Mouse (Mus musculus) intestine, postnatal 0 days (tissue): ENCODE data around the gene D030056L22Rik. TPM values are rescaled to one million over a fixed set of nuclear protein-coding genes. Genes with fewer than 3 reads are reported as not detected.

Source experiments
- ATAC-seq: fragments of 200-750 bp; cut with Nextera tagmentation; 2 replicates; pipeline ENCODE4 v1.8.0; 2017; ENCODE audit warnings: mild to moderate bottlenecking, moderate TSS enrichment, moderate library complexity
- H3K27ac ChIP-seq: fragments of 300-500 bp; sonication (generic); 2 replicates; pipeline ENCODE4 v1.5.1; 2014; ENCODE audit warnings: mild to moderate bottlenecking, low read depth, low read length, moderate library complexity
- H3K27me3 ChIP-seq: fragments of 300-500 bp; sonication (generic); replicated peaks from 2 replicates; pipeline ENCODE4 v1.6.1; 2014; ENCODE audit warnings: low read length, mixed read lengths; ENCODE audit not compliant: control insufficient read depth, insufficient read depth
- H3K36me3 ChIP-seq: fragments of 300-500 bp; sonication (generic); 2 replicates; pipeline ENCODE4 v1.6.1; 2014; ENCODE audit warnings: mild to moderate bottlenecking, moderate library complexity; ENCODE audit not compliant: control insufficient read depth, insufficient read depth
- H3K4me1 ChIP-seq: fragments of 300-500 bp; sonication (generic); replicated peaks from 2 replicates; pipeline ENCODE4 v1.6.1; 2014; ENCODE audit warnings: antibody characterized with exemption, low read length, mixed read lengths; ENCODE audit not compliant: control insufficient read depth, insufficient read depth
- H3K4me2 ChIP-seq: fragments of 300-500 bp; sonication (generic); replicated peaks from 2 replicates; pipeline ENCODE4 v1.6.1; 2014; ENCODE audit warnings: low read depth, mild to moderate bottlenecking, moderate library complexity
- H3K4me3 ChIP-seq: fragments of 300-500 bp; sonication (generic); 2 replicates; pipeline ENCODE4 v1.5.1; 2014; ENCODE audit warnings: low read depth, low read length
- H3K9ac ChIP-seq: fragments of 300-500 bp; sonication (generic); 2 replicates; pipeline ENCODE4 v1.6.1; 2014; ENCODE audit warnings: mild to moderate bottlenecking, low read depth, low read length
- H3K9me3 ChIP-seq: fragments of 300-500 bp; sonication (generic); 2 replicates; pipeline ENCODE4 v1.6.1; 2016; ENCODE audit warnings: mixed run types; ENCODE audit not compliant: control insufficient read depth
- CTCF ChIP-seq: sonication (generic); IDR thresholded peaks from 2 replicates; pipeline ENCODE4 v1.5.1; 2016; ENCODE audit warnings: low read depth, mild to moderate bottlenecking, control low read depth, antibody characterized with exemption, moderate library complexity
- WGBS: fragments of 180-500 bp; shearing (Covaris S2); extraction: QIAGEN DNeasy Blood & Tissue Kit; methylation state at CpG from one replicate; pipeline ENCODE4 v1.1.7; 2014; 5-methylcytosine and 5-hydroxymethylcytosine counted together
- polyA plus RNA-seq: library from polyadenylated mRNA; unstranded; fragments of >200 nt; fragmentation: Nextera tagmentation; extraction: Ambion mirVana; gene quantifications from 2 replicates; pipeline ENCODE4 v1.2.1, GENCODE M21; 2015

The D030056L22Rik gene
- polyA plus RNA-seq, 1 experiment from 2014 or later = 11.3 TPM

DNA sequence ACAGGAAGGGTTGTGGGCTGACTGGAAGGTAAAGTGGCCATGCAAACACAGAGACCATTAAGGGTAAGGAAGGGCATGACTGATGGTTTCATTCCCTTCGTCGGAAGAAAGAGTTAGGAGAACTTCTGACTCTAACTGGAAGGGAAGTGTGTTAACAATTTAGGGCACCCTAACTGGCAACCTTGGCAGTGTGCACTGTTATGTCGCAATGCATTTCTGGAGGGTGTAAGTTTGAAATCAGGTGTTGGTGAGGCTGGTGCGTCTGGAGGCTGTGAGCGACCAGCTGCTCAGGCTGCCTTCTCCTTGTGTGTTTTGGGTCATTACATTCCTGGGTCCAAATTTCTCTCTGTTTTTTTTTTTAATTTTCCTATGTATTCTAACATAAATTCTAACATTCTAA lies 31.0 kb downstream of the D030056L22Rik start:
- WGBS = 77% methylated on average over 5 of the region's 5 CpGs
- no peaks in the 10 kb centered on the region for H3K36me3 ChIP-seq
- H3K9me3 ChIP-seq = no peaks in the 10 kb centered on the region
- H3K4me3 ChIP-seq = no peak overlapping the region
- no peak for ATAC-seq
- TF ChIP-seq CTCF = no peak
- H3K4me2 ChIP-seq = no peak overlapping the region
- no peak overlapping the region for H3K9ac ChIP-seq
- no peak overlapping the region for H3K27ac ChIP-seq
- 0 out of 2 replicates have a peak, but pooled peaks cover 8% of the 10 kb centered on the region for H3K27me3 ChIP-seq
- H3K4me1 ChIP-seq = no peaks in the 10 kb centered on the region

DNA sequence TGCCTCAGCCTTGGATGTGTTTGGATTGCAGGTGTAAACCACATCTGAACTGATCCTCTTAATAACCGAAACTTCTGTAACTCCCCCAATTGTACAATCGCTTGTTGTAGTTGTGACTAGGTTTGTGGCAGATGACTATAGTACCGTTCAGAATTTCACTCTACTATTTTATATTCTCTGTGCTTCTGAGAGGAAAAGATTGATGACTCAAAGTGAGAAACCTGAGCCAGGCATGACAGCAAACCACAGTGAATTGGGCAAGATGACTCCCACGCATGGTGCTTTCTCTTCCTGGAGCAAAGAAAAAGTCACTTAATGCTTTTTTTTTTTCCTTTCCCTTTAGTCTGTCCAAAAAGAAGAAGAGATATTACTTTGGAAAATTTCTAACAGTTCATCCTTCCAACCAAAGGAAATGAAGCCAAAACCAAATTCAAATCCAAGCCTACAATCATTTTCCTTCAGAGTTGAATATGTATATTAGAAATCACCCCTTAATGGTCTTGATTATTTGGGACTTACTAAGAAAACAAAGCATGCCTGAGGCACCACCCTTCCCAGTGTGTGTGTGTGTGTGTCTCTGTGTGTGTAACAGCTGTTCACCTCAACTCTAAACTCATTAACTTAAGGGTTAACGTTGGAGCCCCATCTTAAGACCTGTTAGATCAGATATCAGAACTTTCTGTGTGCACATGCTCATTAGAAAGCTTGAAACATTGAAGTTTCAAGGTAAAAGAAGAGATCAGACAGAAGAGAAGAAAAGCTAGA lies 33.8 kb downstream of the D030056L22Rik start:
- 88% methylated on average over 5 of the region's 5 CpGs for WGBS
- ATAC-seq = no peak
- Histone ChIP-seq H3K27ac (no peak overlapping the region), H3K36me3 (no peaks in the 10 kb centered on the region), H3K4me3 (no peak overlapping the region), H3K9me3 (no peaks in the 10 kb centered on the region), H3K4me1 (no peaks in the 10 kb centered on the region), H3K9ac (no peak overlapping the region), H3K27me3 (0 out of 2 replicates have a peak, but pooled peaks cover 8% of the 10 kb centered on the region), H3K4me2 (no peak overlapping the region)
- TF ChIP-seq CTCF = no peak

DNA sequence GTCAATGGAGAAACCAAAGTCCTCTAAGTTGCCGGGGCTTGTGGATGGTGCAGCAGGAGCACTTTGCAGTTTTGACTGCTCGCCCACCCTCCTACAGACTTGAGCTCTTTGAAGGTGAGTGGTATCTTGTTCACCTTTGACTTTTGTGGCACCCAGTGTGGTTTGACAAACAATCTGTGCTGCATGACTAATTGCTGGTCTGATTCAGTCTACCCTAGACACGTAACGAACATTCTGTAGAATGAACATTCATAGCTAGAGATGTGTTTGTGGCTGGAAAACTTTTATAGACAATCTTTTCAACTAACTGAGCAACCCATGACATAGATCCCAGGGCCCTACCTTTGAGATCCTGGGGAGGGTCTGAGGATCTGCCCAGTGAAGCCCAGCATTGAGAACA lies 34.4 kb downstream of the D030056L22Rik start:
- Histone ChIP-seq H3K4me2 (no peak overlapping the region), H3K4me1 (no peaks in the 10 kb centered on the region), H3K9me3 (no peaks in the 10 kb centered on the region), H3K36me3 (no peaks in the 10 kb centered on the region), H3K27me3 (0 out of 2 replicates have a peak, but pooled peaks cover 5% of the 10 kb centered on the region), H3K9ac (no peak overlapping the region), H3K4me3 (no peak overlapping the region), H3K27ac (no peak overlapping the region)
- 89% methylated on average over 4 of the region's 4 CpGs for WGBS
- no peak for TF ChIP-seq CTCF
- ATAC-seq = no peak

DNA sequence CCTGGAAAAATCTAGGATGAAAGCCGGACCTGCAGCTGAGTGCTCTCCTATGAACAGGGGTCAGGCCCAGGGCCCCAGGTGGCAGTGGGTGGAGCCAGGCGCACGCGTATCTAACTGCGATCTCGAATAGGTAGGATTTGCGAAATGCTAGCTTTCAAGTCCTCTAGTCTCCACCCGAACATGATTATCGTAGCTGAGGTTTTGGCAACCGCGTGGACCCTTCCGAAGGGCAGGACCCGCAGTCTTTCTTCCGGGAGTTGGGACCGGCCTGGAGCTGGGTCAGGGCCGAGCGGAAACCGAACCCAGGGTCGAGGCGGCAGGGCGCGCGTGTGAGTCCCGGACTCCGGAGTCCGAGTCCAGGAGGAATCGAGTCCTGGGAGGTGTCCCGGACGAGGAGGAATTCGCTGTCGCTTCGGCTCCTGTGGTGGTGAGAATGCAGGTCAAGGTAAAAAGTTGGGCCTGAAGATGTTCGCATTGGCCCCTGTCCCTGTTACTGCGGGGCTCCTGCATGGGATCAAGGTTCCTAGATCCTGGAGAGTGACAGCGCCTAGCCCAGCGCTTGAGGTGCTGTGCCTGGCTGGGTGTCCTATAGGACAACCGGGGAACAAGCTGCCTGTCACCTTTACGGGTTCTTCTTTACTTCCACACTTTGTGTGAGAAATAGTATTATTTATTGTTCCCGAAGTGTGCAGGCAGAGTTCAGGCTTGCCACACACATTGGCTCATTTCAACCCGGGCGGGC lies 36.8 kb downstream of the D030056L22Rik start, which contains the start of gene Trpm6:
Gene Trpm6 (plus strand): TSS at position 386 of the 742 bp plus-strand sequence.
- peak; percentile 22; the same call in 1 of the 2 replicates for ATAC-seq
- Histone ChIP-seq H3K9me3 (no peaks in the 10 kb centered on the region), H3K27ac (no peak within 1 kb of the TSS), H3K4me3 (peak within 1 kb of the TSS; percentile 35), H3K4me1 (no peaks in the 10 kb centered on the region), H3K27me3 (no peaks in the 10 kb centered on the region), H3K4me2 (peak within 1 kb of the TSS; percentile 65), H3K36me3 (no peaks in the 10 kb centered on the region), H3K9ac (no peak within 1 kb of the TSS)
- no peak for TF ChIP-seq CTCF
- WGBS = 5% methylated on average over 41 of the region's 41 CpGs

DNA sequence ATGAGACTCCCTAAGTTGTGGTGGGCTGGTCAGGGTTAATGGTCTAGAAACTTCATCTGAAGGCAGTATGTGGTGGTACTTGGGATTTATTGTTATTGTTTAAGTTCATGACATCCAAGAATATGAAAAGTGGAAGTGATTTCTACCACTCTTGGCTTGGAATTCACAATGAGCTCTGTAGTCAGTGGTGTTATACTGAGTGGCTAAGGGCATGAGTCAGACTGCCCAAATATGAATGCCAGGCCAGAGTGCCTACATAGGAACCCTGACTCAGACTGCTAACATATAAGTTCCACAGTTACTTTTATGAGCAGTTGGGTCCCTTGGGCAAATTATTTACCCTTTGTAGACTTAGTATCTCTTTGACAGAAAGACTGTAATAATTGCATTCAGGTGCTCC lies 44.2 kb downstream of the D030056L22Rik start:
- no peak overlapping the region for H3K9ac ChIP-seq
- H3K27ac ChIP-seq = no peak overlapping the region
- no peaks in the 10 kb centered on the region for H3K36me3 ChIP-seq
- H3K27me3 ChIP-seq = no peaks in the 10 kb centered on the region
- no peaks in the 10 kb centered on the region for H3K4me1 ChIP-seq
- H3K9me3 ChIP-seq = no peaks in the 10 kb centered on the region
- no peak for ATAC-seq
- no peak overlapping the region for H3K4me3 ChIP-seq
- TF ChIP-seq CTCF = no peak
- no peak overlapping the region for H3K4me2 ChIP-seq

DNA sequence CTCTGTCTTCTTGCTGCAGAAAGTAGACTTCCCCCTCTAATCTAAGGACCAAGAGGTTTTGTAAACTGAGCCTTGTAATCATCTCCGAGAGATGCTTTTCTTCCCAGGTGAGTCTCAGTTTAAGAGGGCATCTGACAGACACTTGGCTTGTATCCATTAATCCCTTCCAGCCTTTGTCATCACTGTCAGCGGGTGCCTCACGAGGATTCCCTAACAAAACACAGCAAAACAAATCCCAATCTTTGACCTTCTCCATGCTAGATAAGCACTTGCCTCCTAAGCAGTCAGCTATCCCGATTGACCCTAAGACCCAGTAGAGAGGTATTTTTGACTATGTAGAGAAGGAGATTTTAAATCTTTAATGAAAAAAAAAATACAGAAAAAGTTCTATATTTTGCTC lies 44.7 kb downstream of the D030056L22Rik start:
- TF ChIP-seq CTCF = no peak
- Histone ChIP-seq H3K9ac (no peak overlapping the region), H3K4me2 (no peak overlapping the region), H3K4me1 (no peaks in the 10 kb centered on the region), H3K27ac (no peak overlapping the region), H3K27me3 (no peaks in the 10 kb centered on the region), H3K4me3 (no peak overlapping the region), H3K36me3 (no peaks in the 10 kb centered on the region), H3K9me3 (no peaks in the 10 kb centered on the region)
- ATAC-seq = no peak
- 52% methylated on average over 4 of the region's 4 CpGs for WGBS
